Mouse (Mus musculus) liver, embryonic 14.5 days (tissue): Measurements from ENCODE around the gene Ppp1r12b.

Source experiments
- CTCF ChIP-seq: IDR thresholded peaks from 2 replicates; pipeline ENCODE4 v1.5.1; 2016; ENCODE audit warnings: antibody characterized with exemption, low read depth, control low read depth
- EP300 ChIP-seq: IDR thresholded peaks from 2 replicates; pipeline ENCODE4 v1.6.1; 2016; ENCODE audit warnings: antibody characterized with exemption, low read depth

GRCm38 (mm10) chr1:134733659-134734058 is 222.1 kb downstream of the Ppp1r12b start:
- TF ChIP-seq CTCF, result no peak
- no peak for TF ChIP-seq EP300
